Mouse (Mus musculus): ENCODE data around the gene Fnd3c2. TPM values are rescaled to one million over a fixed set of nuclear protein-coding genes. Genes with fewer than 3 reads are reported as not detected.

Fnd3c2 gene
- polyA plus RNA-seq, 1 experiment, result not detected

DNA sequence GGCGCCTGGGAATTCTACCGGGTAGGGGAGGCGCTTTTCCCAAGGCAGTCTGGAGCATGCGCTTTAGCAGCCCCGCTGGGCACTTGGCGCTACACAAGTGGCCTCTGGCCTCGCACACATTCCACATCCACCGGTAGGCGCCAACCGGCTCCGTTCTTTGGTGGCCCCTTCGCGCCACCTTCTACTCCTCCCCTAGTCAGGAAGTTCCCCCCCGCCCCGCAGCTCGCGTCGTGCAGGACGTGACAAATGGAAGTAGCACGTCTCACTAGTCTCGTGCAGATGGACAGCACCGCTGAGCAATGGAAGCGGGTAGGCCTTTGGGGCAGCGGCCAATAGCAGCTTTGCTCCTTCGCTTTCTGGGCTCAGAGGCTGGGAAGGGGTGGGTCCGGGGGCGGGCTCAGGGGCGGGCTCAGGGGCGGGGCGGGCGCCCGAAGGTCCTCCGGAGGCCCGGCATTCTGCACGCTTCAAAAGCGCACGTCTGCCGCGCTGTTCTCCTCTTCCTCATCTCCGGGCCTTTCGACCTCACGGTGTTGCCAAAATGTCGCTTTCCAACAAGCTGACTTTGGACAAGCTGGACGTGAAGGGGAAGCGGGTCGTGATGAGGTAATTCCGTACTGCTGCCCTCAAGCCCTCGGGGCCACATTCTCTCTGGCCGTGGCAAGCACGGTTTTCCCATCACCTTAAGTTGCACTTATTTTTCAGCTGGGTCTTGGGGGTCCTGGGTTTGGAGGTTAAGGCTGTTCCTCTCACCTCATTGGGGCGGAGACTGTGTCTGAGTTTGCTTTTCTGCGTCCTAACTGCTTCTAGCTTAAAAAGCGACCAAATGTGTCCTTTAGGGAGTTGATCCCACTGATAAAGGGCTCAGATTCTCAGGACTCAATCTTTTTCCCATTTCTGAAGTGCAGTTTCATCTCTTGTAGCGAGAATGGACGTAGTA lies 68.2 kb downstream of the Fnd3c2 start, which contains the start of gene Pgk1:
TSS of gene Pgk1 (plus strand) at position 388 of the 937 bp plus-strand sequence.
- peak; percentile 99 for DNase-seq (ENCODE audit: low read depth)

DNA sequence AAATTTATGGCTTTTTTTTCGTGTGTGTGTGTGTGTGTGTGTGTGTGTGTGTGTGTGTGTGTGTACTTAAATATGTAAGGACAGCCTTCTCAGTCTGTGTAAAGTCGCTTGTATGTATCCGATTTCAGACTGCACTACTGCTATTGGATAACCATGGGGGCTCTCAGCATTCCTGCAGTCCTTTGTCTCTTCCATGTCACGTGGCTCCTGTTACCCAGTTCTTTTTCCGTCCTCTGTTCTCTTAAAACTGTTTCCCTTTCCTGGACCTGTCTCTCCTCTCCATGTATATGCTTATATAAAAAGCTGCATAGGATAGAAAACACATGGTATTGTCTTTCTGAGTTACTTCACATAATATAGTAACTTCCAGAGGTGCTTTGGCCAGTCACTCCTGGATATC lies 69.5 kb downstream of the Fnd3c2 start:
- TF ChIP-seq CTCF (IDR thresholded peaks at IDR 0.05; ENCODE audit: borderline replicate concordance, extremely low read depth, insufficient read depth, insufficient read length) (no peak), POLR2A (IDR thresholded peaks at IDR 0.05; ENCODE audit: borderline replicate concordance, extremely low read depth, insufficient read depth, insufficient read length, poor library complexity, severe bottlenecking) (no peak)
- DNase-seq (ENCODE audit: low read depth), result peak; percentile 74

More for the DNA sequence above, 68.2 kb downstream of the Fnd3c2 start, which contains the start of gene Pgk1:
- TF ChIP-seq CTCF (IDR thresholded peaks at IDR 0.05; ENCODE audit: borderline replicate concordance, extremely low read depth, insufficient read depth, insufficient read length) (0 out of 2 replicates have a peak, but pooled peaks have one; percentile 12), POLR2A (IDR thresholded peaks at IDR 0.05; ENCODE audit: borderline replicate concordance, extremely low read depth, insufficient read depth, insufficient read length, poor library complexity, severe bottlenecking) (peak; percentile 28; the same call in 1 of the 2 replicates)

Other genes with a start within 250 kb of the Fnd3c2 start
- 8.2 and 11.4 TPM in 2 replicates for gene Magt1, start 243.5 kb downstream of the Fnd3c2 start, polyA plus RNA-seq (2012; rRNA removed)
- gene Cox7b, start 239.7 kb downstream of the Fnd3c2 start, polyA plus RNA-seq (2012; rRNA removed), result 289 and 395 TPM in 2 replicates
- gene Atp7a, start 228.1 kb downstream of the Fnd3c2 start, polyA plus RNA-seq (2012; rRNA removed), result 6.7 and 9.4 TPM in 2 replicates
- gene Tlr13, start 112.2 kb downstream of the Fnd3c2 start, polyA plus RNA-seq (2012; rRNA removed), result 0.10 and 0.22 TPM in 2 replicates
- gene Pgk1, start 68.3 kb downstream of the Fnd3c2 start, polyA plus RNA-seq (2012; rRNA removed), result 252 and 255 TPM in 2 replicates
- 11.5 and 11.8 TPM in 2 replicates for gene Taf9b, start 34.2 kb downstream of the Fnd3c2 start, polyA plus RNA-seq (2012; rRNA removed)
- 0.95 and 1.5 TPM in 2 replicates for gene Fndc3c1, start 230.0 kb upstream of the Fnd3c2 start, polyA plus RNA-seq (2012; rRNA removed)